Mouse (Mus musculus) gastrocnemius, adult 18-20 months (tissue): ENCODE measurements around the gene Phf2. TPM values are rescaled to one million over a fixed set of nuclear protein-coding genes. Genes with fewer than 3 reads are reported as not detected.

Experiments used
- DNase-seq: peaks from one replicate; pipeline ENCODE4 v3.0.0; 2021; ENCODE audit warnings: low spot score
- long read RNA-seq, 2 experiments: library from polyadenylated mRNA; stranded (forward); transcript quantifications; one replicate each; pipeline ENCODE4 v2.0.0; 2021
- total RNA-seq, 2 experiments: library from RNA; stranded (reverse); gene quantifications; 2 replicates each; pipeline ENCODE4 v1.2.3; 2021

The Phf2 gene
- total RNA-seq: 10 to 100 TPM; 33.1 to 35.2 TPM
- long read RNA-seq, experiment 1, full-length matches to known transcripts: 10 of 20 reads
- long read RNA-seq, experiment 1, partial matches to known transcripts: 7 of 20 reads
- long read RNA-seq, experiment 1, other reads (novel, unspliced or antisense): 3 of 20 reads
- long read RNA-seq, experiment 2, full-length matches to known transcripts: 8 of 16 reads
- long read RNA-seq, experiment 2, partial matches to known transcripts: 4 of 16 reads
- long read RNA-seq, experiment 2, other reads (novel, unspliced or antisense): 4 of 16 reads

GRCm38 (mm10) chr13:48870771-48871731 is at the start of gene Phf2:
Gene Phf2, minus strand, starts transcription at chr13:48871119.
- peak; percentile 32 for DNase-seq

- no peak for DNase-seq
These were observed 49.0 kb upstream of the Phf2 start for GRCm38 (mm10) chr13:48919756-48920415.

- no peak for DNase-seq
These were observed 46.2 kb upstream of the Phf2 start for GRCm38 (mm10) chr13:48917113-48917599.

- DNase-seq: no peak
These were observed 42.8 kb upstream of the Phf2 start for GRCm38 (mm10) chr13:48913680-48914079.

GRCm38 (mm10) chr13:48913141-48913540 is 42.2 kb upstream of the Phf2 start:
- DNase-seq: no peak

- no peak for DNase-seq
These were observed 40.5 kb upstream of the Phf2 start for GRCm38 (mm10) chr13:48911426-48911825.

- DNase-seq: no peak
These were observed 34.5 kb upstream of the Phf2 start for GRCm38 (mm10) chr13:48905458-48905857.

GRCm38 (mm10) chr13:48895376-48895775 is 24.5 kb upstream of the Phf2 start:
- DNase-seq: no peak

GRCm38 (mm10) chr13:48890260-48890960 is 19.5 kb upstream of the Phf2 start:
- no peak for DNase-seq

- DNase-seq: peak; percentile 99
These were observed 7.6 kb upstream of the Phf2 start for GRCm38 (mm10) chr13:48878534-48878933.

- DNase-seq: no peak
These were observed 6.9 kb upstream of the Phf2 start for GRCm38 (mm10) chr13:48877805-48878204.

- DNase-seq: no peak
These were observed 1.8 kb upstream of the Phf2 start for GRCm38 (mm10) chr13:48872726-48873125.

- no peak for DNase-seq
These were observed 1.1 kb upstream of the Phf2 start for GRCm38 (mm10) chr13:48871887-48872606.

- DNase-seq: peak; percentile 22
These were observed 759 bp downstream of the Phf2 start for GRCm38 (mm10) chr13:48869950-48870770.

- no peak for DNase-seq
These were observed 1.3 kb downstream of the Phf2 start for GRCm38 (mm10) chr13:48869600-48869949.

GRCm38 (mm10) chr13:48869088-48869487 is 1.8 kb downstream of the Phf2 start:
- DNase-seq: no peak

- DNase-seq: no peak
These were observed 6.1 kb downstream of the Phf2 start for GRCm38 (mm10) chr13:48864673-48865356.

GRCm38 (mm10) chr13:48863556-48863955 is 7.4 kb downstream of the Phf2 start:
- DNase-seq: no peak

GRCm38 (mm10) chr13:48861913-48862312 is 9.0 kb downstream of the Phf2 start:
- DNase-seq: no peak
